Mouse (Mus musculus) neural tube, embryonic 11.5 days (tissue): ENCODE results near the gene Nfkb2. TPM values are rescaled to one million over a fixed set of nuclear protein-coding genes. Genes with fewer than 3 reads are reported as not detected.

ENCODE experiments used
- ATAC-seq: fragments of 200-750 bp; cut with Nextera tagmentation; 2 replicates; pipeline ENCODE4 v1.8.0; 2017; ENCODE audit warnings: moderate number of reproducible peaks, mild to moderate bottlenecking, moderate TSS enrichment, moderate library complexity; ENCODE audit not compliant: insufficient read depth, low FRiP score, low TSS enrichment
- DNase-seq: peaks from one replicate; pipeline ENCODE4 v3.0.0-alpha.2; 2015; ENCODE audit warnings: low spot score
- H3K27ac ChIP-seq: fragments of 300-500 bp; sonication (generic); 2 replicates; pipeline ENCODE4 v1.5.1; 2014; ENCODE audit warnings: low read depth, mild to moderate bottlenecking, low read length
- H3K27me3 ChIP-seq: fragments of 300-500 bp; sonication (generic); 2 replicates; pipeline ENCODE4 v1.6.1; 2014; ENCODE audit warnings: mild to moderate bottlenecking, low read length, mixed read lengths; ENCODE audit not compliant: control insufficient read depth, insufficient read depth
- H3K36me3 ChIP-seq: fragments of 300-500 bp; sonication (generic); 2 replicates; pipeline ENCODE4 v1.6.1; 2014; ENCODE audit warnings: mild to moderate bottlenecking, low read length, moderate library complexity, mixed read lengths; ENCODE audit not compliant: control insufficient read depth, insufficient read depth
- H3K4me1 ChIP-seq: fragments of 300-500 bp; sonication (generic); 2 replicates; pipeline ENCODE4 v1.6.1; 2014; ENCODE audit warnings: low read length, mixed read lengths; ENCODE audit not compliant: control insufficient read depth, insufficient read depth
- H3K4me2 ChIP-seq: fragments of 300-500 bp; sonication (generic); 2 replicates; pipeline ENCODE4 v1.6.1; 2014; ENCODE audit warnings: low read depth, mild to moderate bottlenecking, moderate library complexity
- H3K4me3 ChIP-seq: fragments of 300-500 bp; sonication (generic); 2 replicates; pipeline ENCODE4 v1.5.1; 2014; ENCODE audit warnings: low read depth, low read length
- H3K9ac ChIP-seq: fragments of 300-500 bp; sonication (generic); 2 replicates; pipeline ENCODE4 v1.6.1; 2014; ENCODE audit warnings: mild to moderate bottlenecking, low read length
- H3K9me3 ChIP-seq: fragments of 300-500 bp; sonication (generic); 2 replicates; pipeline ENCODE4 v1.6.1; 2016; ENCODE audit warnings: low read length; ENCODE audit not compliant: control insufficient read depth
- WGBS: fragments of 180-500 bp; shearing (Covaris S2); extraction: QIAGEN DNeasy Blood & Tissue Kit; methylation state at CpG from one replicate; pipeline ENCODE4 v1.1.7; 2014; 5-methylcytosine and 5-hydroxymethylcytosine counted together
- polyA plus RNA-seq: library from polyadenylated mRNA; unstranded; fragments of >200 nt; fragmentation: Nextera tagmentation; extraction: Ambion mirVana; gene quantifications from 2 replicates; pipeline ENCODE4 v1.2.1, GENCODE M21; 2014

Gene Nfkb2
- polyA plus RNA-seq, 1 experiment from 2014 or later, result 4.1 TPM

GRCm38 (mm10) chr19:46324918-46325317 is 20.8 kb downstream of the Nfkb2 start:
- DNase-seq (no peak), ATAC-seq (no peak)
- Histone ChIP-seq H3K36me3 (no peaks in the 10 kb centered on the region), H3K9me3 (no peaks in the 10 kb centered on the region), H3K4me1 (peaks cover 29% of the 10 kb centered on the region), H3K4me3 (no peak overlapping the region), H3K27me3 (peaks cover 42% of the 10 kb centered on the region), H3K27ac (no peak overlapping the region), H3K9ac (no peak overlapping the region), H3K4me2 (no peak overlapping the region)
- 78% methylated on average over 5 of the region's 5 CpGs for WGBS

DNA sequence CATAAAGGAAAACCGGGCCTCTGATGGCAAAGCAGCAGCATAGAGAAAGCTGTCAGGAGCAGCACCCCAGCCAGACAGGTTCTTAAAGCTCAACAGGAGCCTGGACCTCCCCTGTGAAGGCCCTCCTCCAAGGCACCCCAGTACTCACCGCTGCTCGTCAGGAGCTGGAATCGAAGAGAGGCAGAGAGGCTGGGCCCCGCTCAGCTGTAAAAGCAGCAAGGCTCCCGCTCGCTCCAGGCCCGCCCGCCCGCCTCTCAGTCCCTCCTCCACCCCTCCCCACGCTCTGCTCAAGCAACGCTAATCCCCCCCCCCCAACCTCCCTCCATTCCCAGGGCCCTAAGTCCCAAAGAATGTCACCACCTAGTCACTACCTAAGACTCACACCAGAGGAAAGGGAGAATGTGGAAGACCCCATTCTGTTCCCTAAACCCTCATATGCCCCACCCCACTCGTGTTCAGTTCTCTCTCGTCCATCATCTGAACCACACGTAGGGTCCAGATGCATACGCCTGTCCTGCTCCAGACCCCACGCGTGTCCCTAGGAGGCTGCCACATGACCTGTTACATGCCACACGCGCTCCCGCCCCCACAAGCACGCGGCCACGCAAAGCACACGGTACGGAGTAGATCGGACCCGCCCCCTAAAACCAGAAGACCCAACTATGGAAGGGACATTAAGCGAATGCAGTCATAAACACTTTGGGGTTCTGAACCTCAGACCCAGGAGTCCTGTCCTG is 22.1 kb downstream of the Nfkb2 start:
- peak overlapping the region; percentile 51 for H3K4me2 ChIP-seq
- peaks cover 32% of the 10 kb centered on the region for H3K4me1 ChIP-seq
- peak overlapping the region; percentile 26 for H3K9ac ChIP-seq
- H3K27ac ChIP-seq, result no peak overlapping the region
- DNase-seq, result peak; percentile 10
- peak overlapping the region; percentile 73 for H3K4me3 ChIP-seq
- peaks cover 2% of the 10 kb centered on the region; the same call in 1 of the 2 replicates for H3K36me3 ChIP-seq
- H3K27me3 ChIP-seq, result peaks cover 35% of the 10 kb centered on the region
- H3K9me3 ChIP-seq, result no peaks in the 10 kb centered on the region
- WGBS, result 4% methylated on average over 29 of the region's 29 CpGs
- ATAC-seq, result no peak

DNA sequence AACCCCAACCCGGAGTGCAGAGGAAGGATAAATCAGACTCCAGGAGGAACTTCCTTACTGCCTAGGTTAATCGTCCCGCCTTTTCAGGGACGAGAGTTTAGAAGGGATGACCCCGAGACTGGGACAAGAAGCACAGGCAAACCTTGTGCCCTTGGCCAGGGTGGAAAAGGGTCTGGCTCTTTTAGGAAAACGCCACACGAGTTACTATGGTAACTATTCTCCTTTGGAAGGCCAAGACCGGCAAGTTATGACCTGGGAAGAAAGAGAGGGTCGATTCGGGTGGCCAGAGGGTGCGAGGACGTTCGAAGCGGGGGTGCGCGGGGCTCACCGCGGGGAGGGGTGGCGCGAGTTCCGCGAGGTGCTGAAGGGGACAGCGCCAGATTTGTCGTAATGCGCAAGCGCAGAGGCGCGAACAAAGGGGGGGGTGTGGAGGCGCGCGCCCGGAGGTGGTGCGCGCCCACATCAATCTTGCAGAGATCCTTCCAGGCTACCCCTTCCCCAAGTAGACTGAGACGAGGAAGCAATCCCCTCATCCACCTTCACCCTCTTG is 22.7 kb downstream of the Nfkb2 start, which contains the start of gene Psd:
Gene Psd, minus strand, starts transcription at position 401 of the 550 bp plus-strand sequence.
- H3K27ac ChIP-seq, result peak within 1 kb of the TSS; percentile 90
- WGBS, result under 1% methylated on average over 35 of the region's 35 CpGs
- peak within 1 kb of the TSS; percentile 69 for H3K9ac ChIP-seq
- peak within 1 kb of the TSS; percentile 100 for H3K4me2 ChIP-seq
- peaks cover 35% of the 10 kb centered on the region for H3K27me3 ChIP-seq
- DNase-seq (peak; percentile 76), ATAC-seq (no peak)
- no peaks in the 10 kb centered on the region for H3K9me3 ChIP-seq
- peaks cover 26% of the 10 kb centered on the region for H3K4me1 ChIP-seq
- H3K36me3 ChIP-seq, result peaks cover 2% of the 10 kb centered on the region; the same call in 1 of the 2 replicates
- peak within 1 kb of the TSS; percentile 73 for H3K4me3 ChIP-seq

GRCm38 (mm10) chr19:46327531-46328064 is 23.5 kb downstream of the Nfkb2 start:
- 28% methylated on average over 14 of the region's 14 CpGs for WGBS
- Histone ChIP-seq H3K9me3 (no peaks in the 10 kb centered on the region), H3K27me3 (peaks cover 31% of the 10 kb centered on the region), H3K27ac (peak overlapping the region; percentile 90), H3K36me3 (peaks cover 2% of the 10 kb centered on the region; the same call in 1 of the 2 replicates), H3K4me2 (peak overlapping the region; percentile 100), H3K4me1 (peaks cover 20% of the 10 kb centered on the region), H3K9ac (peak overlapping the region; percentile 69), H3K4me3 (peak overlapping the region; percentile 73)
- no peak for DNase-seq
- no peak for ATAC-seq

DNA sequence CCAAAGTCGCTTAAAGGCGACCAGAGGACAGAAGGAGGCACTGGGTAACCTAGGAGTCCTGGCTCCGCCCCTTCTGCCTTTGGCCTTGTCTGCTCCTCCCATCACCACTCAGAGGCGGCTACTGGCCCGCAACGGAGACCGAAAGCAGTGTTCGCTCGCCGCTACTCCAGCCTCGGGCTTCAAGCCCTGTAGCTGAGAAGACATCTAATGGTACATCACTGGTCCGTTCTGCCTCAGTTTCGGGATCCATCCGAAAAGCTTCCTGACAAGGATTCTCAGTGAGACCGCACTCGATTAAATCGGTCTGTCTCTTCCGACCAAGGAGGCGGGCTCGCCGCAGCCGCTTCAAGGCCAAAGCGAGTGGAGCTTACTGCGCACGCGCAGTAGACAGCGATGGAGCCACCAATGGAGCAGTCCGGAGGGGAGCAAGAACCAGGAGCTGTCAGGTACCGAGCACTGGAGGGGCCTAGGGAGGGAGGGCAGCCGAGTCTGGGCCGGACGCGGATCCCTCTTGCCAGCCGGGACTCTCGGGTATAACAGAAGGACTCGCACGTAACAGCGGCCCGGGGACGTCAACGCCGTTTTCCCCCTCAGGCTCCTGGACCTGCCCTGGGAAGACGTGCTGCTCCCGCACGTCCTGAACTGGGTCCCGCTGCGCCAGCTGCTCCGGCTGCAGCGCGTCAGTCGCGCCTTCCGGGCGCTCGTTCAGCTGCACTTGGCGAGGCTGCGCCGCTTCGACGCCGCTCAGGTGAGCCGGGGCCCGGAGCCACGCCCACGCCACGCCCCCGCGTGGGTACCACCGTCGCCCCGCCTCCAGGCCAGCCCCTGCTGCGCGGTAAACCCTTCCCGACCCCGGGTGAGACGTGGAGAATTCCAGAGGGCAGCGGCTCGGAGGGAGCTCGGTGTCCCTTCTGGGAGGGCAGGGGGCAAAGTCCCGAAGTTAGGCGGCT is 24.2 kb downstream of the Nfkb2 start, which contains the start of gene Fbxl15:
Gene Fbxl15, plus strand, starts transcription at position 104 of the 950 bp plus-strand sequence.
- Histone ChIP-seq H3K36me3 (peaks cover 2% of the 10 kb centered on the region; the same call in 1 of the 2 replicates), H3K9me3 (no peaks in the 10 kb centered on the region), H3K27me3 (peaks cover 29% of the 10 kb centered on the region), H3K9ac (peak within 1 kb of the TSS; percentile 69), H3K4me2 (peak within 1 kb of the TSS; percentile 100), H3K4me1 (peaks cover 20% of the 10 kb centered on the region), H3K4me3 (peak within 1 kb of the TSS; percentile 73), H3K27ac (peak within 1 kb of the TSS; percentile 90)
- DNase-seq (peak; percentile 96), ATAC-seq (peak; percentile 86)
- under 1% methylated on average over 77 of the region's 81 CpGs for WGBS

DNA sequence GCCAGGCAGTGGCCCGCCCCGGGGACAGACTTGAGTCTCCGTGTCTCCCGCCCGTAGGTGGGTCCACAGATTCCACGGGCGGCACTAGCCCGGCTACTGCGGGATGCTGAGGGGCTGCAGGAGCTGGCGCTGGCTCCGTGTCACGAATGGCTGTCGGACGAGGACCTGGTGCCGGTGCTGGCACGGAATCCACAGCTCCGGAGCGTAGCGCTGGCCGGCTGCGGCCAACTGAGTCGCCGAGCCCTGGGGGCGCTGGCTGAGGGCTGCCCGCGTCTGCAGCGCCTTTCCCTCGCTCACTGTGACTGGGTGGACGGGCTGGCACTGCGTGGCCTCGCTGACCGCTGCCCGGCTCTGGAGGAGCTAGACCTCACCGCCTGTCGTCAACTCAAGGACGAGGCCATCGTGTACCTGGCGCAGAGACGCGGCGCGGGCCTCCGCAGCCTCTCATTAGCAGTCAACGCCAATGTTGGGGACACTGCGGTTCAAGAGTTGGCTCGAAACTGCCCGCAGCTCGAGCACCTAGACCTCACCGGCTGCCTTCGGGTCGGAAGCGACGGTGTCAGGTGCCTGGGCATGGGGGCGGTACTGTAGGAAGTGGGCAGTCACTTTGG is 25.0 kb downstream of the Nfkb2 start:
- peak overlapping the region; percentile 69 for H3K9ac ChIP-seq
- WGBS, result 1% methylated on average over 54 of the region's 54 CpGs
- peak overlapping the region; percentile 90 for H3K27ac ChIP-seq
- no peak for DNase-seq
- no peaks in the 10 kb centered on the region for H3K9me3 ChIP-seq
- peak; percentile 4; the same call in 1 of the 2 replicates for ATAC-seq
- peaks cover 2% of the 10 kb centered on the region; the same call in 1 of the 2 replicates for H3K36me3 ChIP-seq
- H3K27me3 ChIP-seq, result peaks cover 25% of the 10 kb centered on the region
- peak overlapping the region; percentile 100 for H3K4me2 ChIP-seq
- H3K4me1 ChIP-seq, result peaks cover 20% of the 10 kb centered on the region
- peak overlapping the region; percentile 73 for H3K4me3 ChIP-seq

DNA sequence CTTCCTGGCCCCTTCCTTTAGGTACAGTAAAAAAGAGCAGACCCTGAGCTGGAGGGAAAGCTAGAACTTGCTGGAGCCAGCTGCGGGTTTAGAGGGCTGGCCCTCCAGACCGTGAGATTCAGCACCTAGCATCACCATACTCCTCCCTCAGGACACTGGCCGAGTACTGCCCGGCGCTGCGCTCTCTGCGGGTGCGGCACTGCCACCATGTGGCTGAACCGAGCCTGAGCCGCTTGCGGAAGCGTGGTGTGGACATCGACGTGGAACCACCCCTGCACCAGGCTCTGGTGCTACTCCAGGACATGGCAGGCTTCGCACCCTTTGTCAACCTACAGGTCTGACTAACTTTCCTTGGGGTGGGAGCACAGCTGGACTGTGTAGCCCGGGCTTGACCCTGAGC is 25.8 kb downstream of the Nfkb2 start:
- Histone ChIP-seq H3K27me3 (peaks cover 17% of the 10 kb centered on the region), H3K4me3 (no peak overlapping the region), H3K9ac (no peak overlapping the region), H3K4me2 (peak overlapping the region; percentile 19; the same call in 1 of the 2 replicates), H3K36me3 (peaks cover 2% of the 10 kb centered on the region; the same call in 1 of the 2 replicates), H3K9me3 (no peaks in the 10 kb centered on the region), H3K27ac (no peak overlapping the region), H3K4me1 (peaks cover 20% of the 10 kb centered on the region)
- WGBS, result 6% methylated on average over 16 of the region's 16 CpGs
- ATAC-seq (no peak; the same call in 1 of the 2 replicates), DNase-seq (peak; percentile 87)
